Mouse (Mus musculus): ENCODE measurements around the gene Cul5.

DNA sequence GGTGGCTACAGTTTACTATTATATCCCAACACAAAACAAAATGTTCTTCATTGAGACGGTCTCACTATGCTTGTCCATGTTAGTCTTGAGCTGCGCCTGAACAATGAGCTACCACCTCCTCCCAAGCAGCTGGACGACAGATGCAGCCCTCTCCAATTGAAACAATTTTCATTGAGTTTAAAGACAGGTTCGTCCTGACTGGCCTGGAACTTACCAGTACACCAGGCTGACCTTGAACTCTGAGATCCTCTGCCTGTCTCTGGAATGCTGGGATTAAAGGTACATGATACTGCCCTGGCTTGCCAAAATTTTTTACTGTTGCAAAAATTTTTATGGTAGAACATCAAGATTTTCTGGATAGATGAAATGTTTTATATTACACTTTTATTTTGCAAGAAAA, 55.5 kb downstream of the Cul5 start:
- TF ChIP-seq CTCF (IDR thresholded peaks at IDR 0.05; ENCODE audit: low read depth) (no peak), EP300 (IDR thresholded peaks at IDR 0.05; ENCODE audit: low read depth) (no peak)

All from liver, embryonic 14.5 days (tissue).